In the genomic region with DNA sequence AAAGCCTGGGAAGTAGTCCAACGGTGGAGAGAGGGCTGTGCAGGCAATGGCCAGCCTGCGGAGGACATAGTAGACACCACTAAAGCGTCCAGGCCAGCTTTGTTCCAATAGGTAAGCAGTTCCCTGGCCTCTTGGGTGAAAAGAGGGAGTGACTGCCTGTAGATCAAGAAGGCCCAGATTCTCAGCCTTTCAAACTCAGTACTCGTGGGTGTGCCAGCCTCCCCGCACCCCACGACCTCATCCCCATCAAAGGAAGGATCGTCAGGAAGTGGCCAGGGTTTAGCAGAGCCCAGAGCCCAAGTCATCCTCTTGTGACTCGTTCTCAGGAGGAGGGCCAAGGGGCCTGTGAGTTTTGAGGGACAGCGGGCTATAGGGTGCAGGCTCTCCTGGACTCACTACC, we compare ENCODE assay signal across 10 mouse cellular contexts. TPM values are rescaled to one million over a fixed set of nuclear protein-coding genes. Genes with fewer than 3 reads are reported as not detected.
A peak's percentile ranks its signal among the peaks of the same experiment; 100 is the strongest.
DNase-seq lines count a peak whose midpoint lies in the region; ATAC-seq and TF ChIP-seq lines count a peak whose summit lies in the region.
"Had no signal": no experiment of that assay in that cellular context is flagged by ENCODE, and none has a peak within 500 bp of the region (broad histone marks: within the 10 kb centered on the region; RNA-seq: fewer than 3 reads in every experiment).

No protein-coding gene starts in this region.

- no peak for DNase-seq in kidney, postnatal 0 days (ENCODE audit: low spot score)
- no peak for DNase-seq in kidney, adult 8-10 months
- DNase-seq in hindbrain, embryonic 14.5 days (ENCODE audit: low spot score) = no peak
- DNase-seq in midbrain, postnatal 0 days (ENCODE audit: low spot score) = no peak
- DNase-seq in right cerebral cortex, adult 18-20 months = no peak
- no peak for DNase-seq in spleen, adult 18-20 months
- DNase-seq in right cerebral cortex, postnatal 4 days = no peak
- DNase-seq: retina, postnatal 1 day had no signal

- peak overlapping the region; percentile 89 for H3K4me2 ChIP-seq in kidney, postnatal 0 days (ENCODE audit: low read length)
- H3K4me2 ChIP-seq in embryonic facial prominence, embryonic 12.5 days (replicated peaks) = peak overlapping the region; percentile 77
- H3K4me2 ChIP-seq in hindbrain, embryonic 14.5 days (replicated peaks) = peak overlapping the region; percentile 73
- H3K4me2 ChIP-seq in midbrain, postnatal 0 days (ENCODE audit: low read depth, low read length, poor library complexity, severe bottlenecking) = peak overlapping the region; percentile 89

- ATAC-seq in kidney, postnatal 0 days (replicated peaks; ENCODE audit: low FRiP score, low read depth) = no peak
- ATAC-seq in embryonic facial prominence, embryonic 12.5 days (ENCODE audit: insufficient number of reproducible peaks, insufficient read depth, low FRiP score, low TSS enrichment) = no peak
- ATAC-seq in hindbrain, embryonic 14.5 days (ENCODE audit: low FRiP score) = no peak
- no peak for ATAC-seq in midbrain, postnatal 0 days (ENCODE audit: low FRiP score)

- 0 out of 2 replicates have a peak, but pooled peaks cover 3% of the 10 kb centered on the region for H3K36me3 ChIP-seq in kidney, postnatal 0 days (ENCODE audit: insufficient read depth, low read length)
- peaks cover 33% of the 10 kb centered on the region for H3K36me3 ChIP-seq in embryonic facial prominence, embryonic 12.5 days
- peaks cover 29% of the 10 kb centered on the region for H3K36me3 ChIP-seq in hindbrain, embryonic 14.5 days (replicated peaks; ENCODE audit: control insufficient read depth, insufficient read depth)
- H3K36me3 ChIP-seq in midbrain, postnatal 0 days (ENCODE audit: insufficient read depth, low read length) = peaks cover 11% of the 10 kb centered on the region

- no peaks in the 10 kb centered on the region for H3K27me3 ChIP-seq in kidney, postnatal 0 days (ENCODE audit: insufficient read depth, low read length)
- H3K27me3 ChIP-seq in embryonic facial prominence, embryonic 12.5 days = no peaks in the 10 kb centered on the region
- H3K27me3 ChIP-seq in hindbrain, embryonic 14.5 days (ENCODE audit: control insufficient read depth, insufficient read depth, low read length) = no peaks in the 10 kb centered on the region
- no peaks in the 10 kb centered on the region for H3K27me3 ChIP-seq in midbrain, postnatal 0 days (ENCODE audit: insufficient read depth, low read length)

- no peak overlapping the region for H3K27ac ChIP-seq in kidney, postnatal 0 days
- H3K27ac ChIP-seq in embryonic facial prominence, embryonic 12.5 days = peak overlapping the region; percentile 95; the same call in 1 of the 2 replicates
- peak overlapping the region; percentile 92; the same call in 1 of the 2 replicates for H3K27ac ChIP-seq in hindbrain, embryonic 14.5 days
- H3K27ac ChIP-seq in midbrain, postnatal 0 days (ENCODE audit: low read depth, low read length) = peak overlapping the region; percentile 38; the same call in 1 of the 2 replicates
- H3K27ac ChIP-seq: liver, embryonic 14.5 days had no signal

- H3K4me3 ChIP-seq in kidney, postnatal 0 days (replicated peaks; ENCODE audit: low read depth, low read length) = peak overlapping the region; percentile 73
- peak overlapping the region; percentile 95 for H3K4me3 ChIP-seq in embryonic facial prominence, embryonic 12.5 days
- H3K4me3 ChIP-seq in hindbrain, embryonic 14.5 days (replicated peaks; ENCODE audit: low read length) = peak overlapping the region; percentile 97
- H3K4me3 ChIP-seq in midbrain, postnatal 0 days (ENCODE audit: low read depth, low read length) = peak overlapping the region; percentile 95

- 58% methylated on average over 9 of the region's 9 CpGs for WGBS in kidney, postnatal 0 days
- 69% methylated on average over 9 of the region's 9 CpGs for WGBS in embryonic facial prominence, embryonic 12.5 days
- WGBS in hindbrain, embryonic 14.5 days = 71% methylated on average over 9 of the region's 9 CpGs
- 60% methylated on average over 9 of the region's 9 CpGs for WGBS in midbrain, postnatal 0 days

- no peaks in the 10 kb centered on the region for H3K9me3 ChIP-seq in kidney, postnatal 0 days (replicated peaks; ENCODE audit: low read length)
- no peaks in the 10 kb centered on the region for H3K9me3 ChIP-seq in embryonic facial prominence, embryonic 12.5 days
- no peaks in the 10 kb centered on the region for H3K9me3 ChIP-seq in hindbrain, embryonic 14.5 days (ENCODE audit: control insufficient read depth, low read length)
- no peaks in the 10 kb centered on the region for H3K9me3 ChIP-seq in midbrain, postnatal 0 days (ENCODE audit: low read length)

- H3K4me1 ChIP-seq in kidney, postnatal 0 days (replicated peaks; ENCODE audit: insufficient read depth, low read length) = peaks cover 14% of the 10 kb centered on the region
- peaks cover 18% of the 10 kb centered on the region for H3K4me1 ChIP-seq in embryonic facial prominence, embryonic 12.5 days
- peaks cover 16% of the 10 kb centered on the region for H3K4me1 ChIP-seq in hindbrain, embryonic 14.5 days (replicated peaks; ENCODE audit: control insufficient read depth, insufficient read depth, low read length)
- H3K4me1 ChIP-seq in midbrain, postnatal 0 days (ENCODE audit: insufficient read depth, low read length) = peaks cover 12% of the 10 kb centered on the region; the same call in 1 of the 2 replicates

- no peak overlapping the region; the same call in 1 of the 2 replicates for H3K9ac ChIP-seq in kidney, postnatal 0 days (ENCODE audit: low read depth, low read length)
- H3K9ac ChIP-seq in embryonic facial prominence, embryonic 12.5 days = peak overlapping the region; percentile 99
- peak overlapping the region; percentile 94; the same call in 1 of the 2 replicates for H3K9ac ChIP-seq in hindbrain, embryonic 14.5 days
- peak overlapping the region; percentile 90; the same call in 1 of the 2 replicates for H3K9ac ChIP-seq in midbrain, postnatal 0 days (replicated peaks; ENCODE audit: low read length, poor library complexity, severe bottlenecking)
- H3K9ac ChIP-seq: liver, embryonic 14.5 days had no signal

- no peak for TF ChIP-seq CTCF in kidney, postnatal 0 days (IDR thresholded peaks at IDR 0.05; ENCODE audit: low read depth)
- TF ChIP-seq CTCF in midbrain, postnatal 0 days (IDR thresholded peaks at IDR 0.05) = no peak

RNA-seq across cellular contexts. Expression of a gene that starts 1.1 kb away (rescaled TPM):
- polyA plus RNA-seq in kidney, postnatal 0 days (2015; fragmentation: Nextera tagmentation; extraction: Ambion mirVana) = 39.4 and 72.1 TPM in 2 replicates
- polyA plus RNA-seq in embryonic facial prominence, embryonic 12.5 days (2016; fragmentation: Nextera tagmentation; extraction: Ambion mirVana) = 88.3 and 117 TPM in 2 replicates
- polyA plus RNA-seq in hindbrain, embryonic 14.5 days (2014; fragmentation: Nextera tagmentation; extraction: Ambion mirVana) = 29.8 and 32.1 TPM in 2 replicates
- 22.7 and 31.8 TPM in 2 replicates for total RNA-seq in midbrain, postnatal 0 days (2014; rRNA removed)
- polyA plus RNA-seq in midbrain, postnatal 0 days (2015; fragmentation: Nextera tagmentation; extraction: Ambion mirVana) = 42.8 and 52.8 TPM in 2 replicates
